Comparison of ENCODE assay signal across 12 mouse cellular contexts in the genomic region with DNA sequence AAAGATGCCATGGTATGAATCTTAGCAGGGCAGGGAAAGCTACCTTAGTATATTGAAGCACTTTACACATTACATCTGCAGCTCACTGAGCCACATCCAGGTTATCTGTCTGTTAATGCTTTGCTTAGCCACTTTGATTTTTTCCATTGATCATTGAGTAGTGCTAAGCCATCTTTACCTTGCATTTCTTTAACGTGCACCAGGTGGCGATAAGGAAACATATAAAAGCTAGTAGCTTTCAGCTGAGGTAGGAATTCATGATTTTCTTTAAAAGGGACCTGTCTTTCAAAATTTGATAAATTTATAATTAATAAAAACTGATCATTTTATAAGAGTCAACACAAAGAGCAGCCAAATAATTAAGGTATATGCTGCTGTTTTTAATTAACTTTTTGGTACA.
A peak's percentile ranks its signal among the peaks of the same experiment; 100 is the strongest.
DNase-seq lines count a peak whose midpoint lies in the region; ATAC-seq and TF ChIP-seq lines count a peak whose summit lies in the region.
"Had no signal": no experiment of that assay in that cellular context is flagged by ENCODE, and none has a peak within 500 bp of the region (broad histone marks: within the 10 kb centered on the region; RNA-seq: fewer than 3 reads in every experiment).

No protein-coding gene starts in this region.

- H3K9ac ChIP-seq in kidney, postnatal 0 days (ENCODE audit: low read depth, low read length), result no peak overlapping the region
- no peak overlapping the region for H3K9ac ChIP-seq in forebrain, embryonic 15.5 days (replicated peaks)
- H3K9ac ChIP-seq: midbrain, embryonic 12.5 days had no signal

- no peaks in the 10 kb centered on the region for H3K27me3 ChIP-seq in kidney, postnatal 0 days (ENCODE audit: insufficient read depth, low read length)
- H3K27me3 ChIP-seq in forebrain, embryonic 15.5 days, result no peaks in the 10 kb centered on the region
- H3K27me3 ChIP-seq: midbrain, embryonic 12.5 days had no signal

- peak; percentile 10 for DNase-seq in cerebellum, adult 9-10 months
- no peak for DNase-seq in cerebellum, adult 8-10 months
- DNase-seq in kidney, postnatal 0 days (ENCODE audit: low spot score), result peak; percentile 21
- DNase-seq in kidney, postnatal 14 days, result no peak
- peak; percentile 2 for DNase-seq in A20 (ENCODE audit: low read depth, low spot score)
- peak; percentile 2 for DNase-seq in embryo, embryonic 10.5 days (ENCODE audit: low spot score)
- DNase-seq: heart, adult 11 months; liver had no signal

- no peaks in the 10 kb centered on the region for H3K9me3 ChIP-seq in kidney, postnatal 0 days (replicated peaks; ENCODE audit: low read length)
- H3K9me3 ChIP-seq in forebrain, embryonic 15.5 days, result no peaks in the 10 kb centered on the region
- H3K9me3 ChIP-seq: midbrain, embryonic 12.5 days had no signal

- no peak overlapping the region for H3K27ac ChIP-seq in kidney, postnatal 0 days
- H3K27ac ChIP-seq in forebrain, embryonic 15.5 days (replicated peaks), result no peak overlapping the region
- H3K27ac ChIP-seq: midbrain, embryonic 12.5 days had no signal

- no peaks in the 10 kb centered on the region for H3K36me3 ChIP-seq in kidney, postnatal 0 days (ENCODE audit: insufficient read depth, low read length)
- no peaks in the 10 kb centered on the region for H3K36me3 ChIP-seq in forebrain, embryonic 15.5 days
- H3K36me3 ChIP-seq: midbrain, embryonic 12.5 days had no signal

- ATAC-seq in kidney, postnatal 0 days (replicated peaks; ENCODE audit: low FRiP score, low read depth), result no peak
- no peak for ATAC-seq in megakaryocyte progenitor cell, adult 5-6 weeks (replicated peaks; ENCODE audit: poor library complexity)
- no peak for ATAC-seq in forebrain, embryonic 15.5 days (replicated peaks)
- ATAC-seq: lung, postnatal 0 days had no signal

- H3K4me2 ChIP-seq in kidney, postnatal 0 days (ENCODE audit: low read length), result no peak overlapping the region
- no peak overlapping the region for H3K4me2 ChIP-seq in forebrain, embryonic 15.5 days (replicated peaks)
- H3K4me2 ChIP-seq: midbrain, embryonic 12.5 days had no signal

- H3K4me1 ChIP-seq in kidney, postnatal 0 days (replicated peaks; ENCODE audit: insufficient read depth, low read length), result no peaks in the 10 kb centered on the region
- H3K4me1 ChIP-seq in forebrain, embryonic 15.5 days, result no peaks in the 10 kb centered on the region
- H3K4me1 ChIP-seq: midbrain, embryonic 12.5 days had no signal

- no peak overlapping the region for H3K4me3 ChIP-seq in kidney, postnatal 0 days (replicated peaks; ENCODE audit: low read depth, low read length)
- H3K4me3 ChIP-seq in forebrain, embryonic 15.5 days, result no peak overlapping the region
- H3K4me3 ChIP-seq: midbrain, embryonic 12.5 days had no signal

- 37% methylated on average over 2 of the region's 2 CpGs for WGBS in kidney, postnatal 0 days
- 48% methylated on average over 2 of the region's 2 CpGs for WGBS in forebrain, embryonic 15.5 days

- TF ChIP-seq CTCF in kidney, postnatal 0 days (IDR thresholded peaks at IDR 0.05; ENCODE audit: low read depth), result peak; percentile 53

Comparison
In these comparisons a context has a peak if more than half of its experiments do, and no peak if none do; other contexts are left out.
1. DNase-seq: peak in cerebellum, adult 9-10 months (single experiment), kidney, postnatal 0 days (single experiment), A20 (single experiment) and embryo, embryonic 10.5 days (single experiment); none in cerebellum, adult 8-10 months (single experiment) and kidney, postnatal 14 days (single experiment).